Mouse (Mus musculus) forebrain, embryonic 11.5 days (tissue): ENCODE data around the gene Mboat2. TPM values are rescaled to one million over a fixed set of nuclear protein-coding genes. Genes with fewer than 3 reads are reported as not detected.

ENCODE experiments used
- ATAC-seq: fragments of 200-750 bp; cut with Nextera tagmentation; replicated peaks from 2 replicates; pipeline ENCODE4 v1.8.0; 2017; ENCODE audit warnings: moderate TSS enrichment; ENCODE audit not compliant: low FRiP score
- DNase-seq: peaks from one replicate; pipeline ENCODE4 v3.0.0-alpha.2; 2017; ENCODE audit warnings: low spot score
- H3K27ac ChIP-seq: fragments of 300-500 bp; sonication (generic); 2 replicates; pipeline ENCODE4 v1.5.1; 2014; ENCODE audit warnings: low read depth, low read length
- H3K27me3 ChIP-seq: fragments of 300-500 bp; sonication (generic); 2 replicates; pipeline ENCODE4 v1.6.1; 2014; ENCODE audit warnings: mild to moderate bottlenecking, low read length, mixed read lengths; ENCODE audit not compliant: control insufficient read depth, insufficient read depth
- H3K36me3 ChIP-seq: fragments of 300-500 bp; sonication (generic); 2 replicates; pipeline ENCODE4 v1.6.1; 2014; ENCODE audit warnings: mild to moderate bottlenecking, low read length, moderate library complexity, mixed read lengths; ENCODE audit not compliant: control insufficient read depth, insufficient read depth
- H3K4me1 ChIP-seq: fragments of 300-500 bp; sonication (generic); replicated peaks from 2 replicates; pipeline ENCODE4 v1.6.1; 2014; ENCODE audit warnings: low read length, mixed read lengths; ENCODE audit not compliant: control insufficient read depth, insufficient read depth
- H3K4me2 ChIP-seq: fragments of 300-500 bp; sonication (generic); 2 replicates; pipeline ENCODE4 v1.6.1; 2014; ENCODE audit warnings: low read depth, mild to moderate bottlenecking, low read length, moderate library complexity, mixed read lengths; ENCODE audit not compliant: severe bottlenecking
- H3K4me3 ChIP-seq: fragments of 300-500 bp; sonication (generic); 2 replicates; pipeline ENCODE4 v1.5.1; 2014; ENCODE audit warnings: low read depth, low read length
- H3K9ac ChIP-seq: fragments of 300-500 bp; sonication (generic); 2 replicates; pipeline ENCODE4 v1.6.1; 2014; ENCODE audit warnings: low read length
- H3K9me3 ChIP-seq: fragments of 300-500 bp; sonication (generic); 2 replicates; pipeline ENCODE4 v1.6.1; 2016; ENCODE audit warnings: low read length, mixed read lengths; ENCODE audit not compliant: control insufficient read depth
- WGBS: fragments of 180-500 bp; shearing (Covaris S2); extraction: QIAGEN DNeasy Blood & Tissue Kit; methylation state at CpG from one replicate; pipeline ENCODE4 v1.1.7; 2014; 5-methylcytosine and 5-hydroxymethylcytosine counted together
- polyA plus RNA-seq: library from polyadenylated mRNA; unstranded; fragments of >200 nt; fragmentation: Nextera tagmentation; extraction: Ambion mirVana; gene quantifications from 2 replicates; pipeline ENCODE4 v1.2.1, GENCODE M21; 2014

Mboat2 gene
- polyA plus RNA-seq, result 55.7 and 59.3 TPM in 2 replicates

DNA sequence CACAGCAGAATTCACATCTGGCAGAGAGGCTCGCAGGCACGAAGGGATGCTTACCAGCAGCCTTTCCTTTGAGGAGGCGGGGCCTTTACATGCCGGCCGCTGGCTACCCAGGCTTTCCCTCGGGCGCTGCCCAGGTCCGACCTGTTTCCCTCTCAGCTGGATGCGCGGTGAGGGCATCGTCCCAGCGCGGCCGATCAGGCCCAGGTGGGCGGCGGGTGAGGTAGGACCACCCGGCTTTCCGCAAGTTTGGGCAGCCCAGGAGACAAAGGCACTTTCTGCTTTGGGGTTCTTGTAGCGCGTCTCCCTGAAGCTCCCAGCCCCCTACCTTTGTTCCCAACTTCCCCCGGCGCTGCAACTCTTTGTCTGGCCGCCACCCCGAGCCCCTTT is at the start of gene Mboat2:
TSS of gene Mboat2 (plus strand) at position 114 of the 387 bp plus-strand sequence.
- Histone ChIP-seq H3K9ac (peak within 1 kb of the TSS; percentile 99), H3K27ac (peak within 1 kb of the TSS; percentile 97), H3K36me3 (no peaks in the 10 kb centered on the region), H3K4me2 (peak within 1 kb of the TSS; percentile 73), H3K9me3 (no peaks in the 10 kb centered on the region), H3K4me1 (peaks cover 7% of the 10 kb centered on the region; the same call in 1 of the 2 replicates), H3K4me3 (peak within 1 kb of the TSS; percentile 87), H3K27me3 (no peaks in the 10 kb centered on the region)
- DNase-seq, result peak; percentile 89
- no peak; the same call in 1 of the 2 replicates for ATAC-seq
- under 1% methylated on average over 24 of the region's 24 CpGs for WGBS

DNA sequence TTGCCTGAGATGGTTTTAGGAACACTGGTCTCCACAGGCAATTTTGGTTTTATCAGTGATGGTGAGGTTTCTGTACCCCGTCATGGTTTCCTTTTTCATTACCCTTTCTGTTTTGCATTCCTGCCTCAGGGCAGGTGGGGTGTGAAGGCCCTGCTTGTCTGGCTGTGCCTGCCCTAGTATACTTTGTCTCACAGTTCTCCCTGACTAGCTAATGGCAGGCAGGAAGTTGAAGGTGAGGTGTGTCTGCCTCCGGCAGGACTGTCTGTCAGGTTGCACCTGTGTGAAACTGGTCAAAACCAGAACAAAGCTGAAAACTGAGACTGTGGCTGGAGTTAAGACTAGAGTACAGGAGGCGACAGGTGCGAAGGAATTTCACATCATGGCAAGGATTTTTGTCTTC is 46.9 kb upstream of the Mboat2 start:
- DNase-seq (peak; percentile 40), ATAC-seq (no peak)
- no peaks in the 10 kb centered on the region for H3K9me3 ChIP-seq
- H3K27me3 ChIP-seq, result no peaks in the 10 kb centered on the region
- H3K9ac ChIP-seq, result no peak overlapping the region
- no peaks in the 10 kb centered on the region for H3K4me1 ChIP-seq
- H3K27ac ChIP-seq, result no peak overlapping the region
- no peak overlapping the region for H3K4me2 ChIP-seq
- no peak overlapping the region for H3K4me3 ChIP-seq
- WGBS, result 74% methylated on average over 4 of the region's 4 CpGs
- no peaks in the 10 kb centered on the region for H3K36me3 ChIP-seq

DNA sequence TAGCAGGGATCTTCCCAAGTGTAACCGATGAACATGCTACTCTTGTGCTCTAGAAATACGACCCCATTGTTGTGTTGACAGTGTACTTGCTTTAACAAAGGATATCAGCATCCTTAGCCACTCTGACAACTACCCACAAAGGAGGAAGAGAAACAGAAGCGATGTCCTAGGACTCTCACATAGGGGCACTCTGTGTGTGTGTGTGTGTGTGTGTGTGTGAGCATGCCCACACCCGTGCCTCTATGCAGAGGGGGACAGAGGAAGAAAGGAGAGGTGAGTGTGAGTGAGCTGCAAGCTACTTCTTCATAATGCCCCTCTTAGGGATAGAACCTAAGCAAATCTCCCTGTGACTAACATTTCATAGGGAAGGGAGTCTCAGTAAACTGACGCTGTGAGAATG is 44.8 kb upstream of the Mboat2 start:
- no peak overlapping the region for H3K9ac ChIP-seq

DNA sequence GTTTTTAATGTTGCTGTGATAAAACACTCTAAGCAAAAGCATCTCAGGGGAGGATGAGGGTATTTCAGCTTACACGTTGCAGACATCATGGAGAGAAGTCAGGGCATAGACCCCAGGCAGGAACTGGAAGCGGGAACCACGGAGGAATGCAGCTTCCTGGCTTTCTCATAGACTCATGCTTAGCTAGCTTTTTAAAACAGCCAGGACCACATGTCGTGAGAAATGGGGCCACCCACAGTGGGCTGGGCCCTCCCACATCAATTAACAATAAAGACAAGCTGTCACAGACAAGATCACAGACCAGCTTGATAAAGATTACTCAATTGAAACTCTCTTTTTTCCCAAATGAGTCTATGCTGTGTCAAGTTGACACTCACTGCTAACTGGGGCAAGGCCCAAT is 44.4 kb upstream of the Mboat2 start:
- ATAC-seq (no peak), DNase-seq (peak; percentile 51)
- H3K27me3 ChIP-seq, result no peaks in the 10 kb centered on the region
- H3K4me2 ChIP-seq, result no peak overlapping the region
- 16% methylated on average over 4 of the region's 4 CpGs for WGBS
- H3K36me3 ChIP-seq, result no peaks in the 10 kb centered on the region
- H3K4me1 ChIP-seq, result no peaks in the 10 kb centered on the region
- no peak overlapping the region for H3K9ac ChIP-seq
- no peaks in the 10 kb centered on the region for H3K9me3 ChIP-seq
- H3K4me3 ChIP-seq, result no peak overlapping the region
- H3K27ac ChIP-seq, result no peak overlapping the region

More for the DNA sequence above, 44.8 kb upstream of the Mboat2 start:
- 72% methylated on average over 5 of the region's 5 CpGs for WGBS
- Histone ChIP-seq H3K27me3 (no peaks in the 10 kb centered on the region), H3K4me1 (no peaks in the 10 kb centered on the region), H3K4me3 (no peak overlapping the region), H3K4me2 (no peak overlapping the region), H3K9me3 (no peaks in the 10 kb centered on the region), H3K36me3 (no peaks in the 10 kb centered on the region), H3K27ac (no peak overlapping the region)
- no peak for ATAC-seq
- peak; percentile 10 for DNase-seq

DNA sequence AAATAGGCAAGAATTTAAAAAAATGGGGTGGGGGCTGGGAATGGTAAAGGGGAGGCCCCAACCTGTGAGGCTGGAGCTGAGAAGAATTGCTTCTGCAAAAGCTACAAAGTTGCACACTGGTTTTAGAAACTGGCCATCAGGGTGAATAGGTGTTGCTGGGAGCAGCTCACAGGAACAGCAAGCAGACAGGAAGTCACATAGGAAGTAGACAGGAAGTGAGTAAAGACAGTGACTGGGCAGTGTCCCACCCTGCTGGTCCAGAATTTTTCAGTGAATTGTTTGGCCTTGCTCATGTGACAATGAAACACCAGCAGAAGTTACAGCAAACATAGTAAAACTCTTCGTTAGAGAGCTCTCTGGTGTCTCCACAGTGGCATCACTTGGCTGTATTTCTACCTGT is 41.0 kb upstream of the Mboat2 start:
- DNase-seq (peak; percentile 22), ATAC-seq (no peak)
- no peaks in the 10 kb centered on the region for H3K36me3 ChIP-seq
- H3K9ac ChIP-seq, result no peak overlapping the region
- no peak overlapping the region for H3K4me3 ChIP-seq
- H3K4me2 ChIP-seq, result no peak overlapping the region
- no peaks in the 10 kb centered on the region for H3K9me3 ChIP-seq
- no peak overlapping the region for H3K27ac ChIP-seq
- WGBS, result 81% methylated on average over 1 of the region's 1 CpGs
- no peaks in the 10 kb centered on the region for H3K4me1 ChIP-seq
- no peaks in the 10 kb centered on the region for H3K27me3 ChIP-seq

DNA sequence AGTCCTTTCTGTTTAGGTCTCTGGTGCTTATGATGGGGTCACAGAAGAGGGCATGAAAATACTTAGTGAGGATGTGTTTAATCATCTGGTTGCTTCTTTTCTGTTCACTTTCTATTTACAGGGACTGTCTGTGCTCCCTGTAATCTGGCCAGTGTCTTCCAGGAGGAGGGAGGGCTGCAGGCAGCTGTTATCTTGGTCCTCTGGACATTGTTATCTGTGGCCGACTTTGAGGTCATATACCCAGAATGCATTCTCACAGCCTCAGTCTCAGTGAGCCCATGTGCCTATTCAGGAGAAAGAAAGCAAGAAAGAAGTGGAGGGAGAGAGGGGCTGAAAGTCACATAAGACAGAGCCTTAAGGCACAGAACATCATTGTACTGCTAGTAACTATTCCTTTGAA is 19.4 kb upstream of the Mboat2 start:
- H3K4me2 ChIP-seq, result no peak overlapping the region
- WGBS, result 62% methylated on average over 1 of the region's 1 CpGs
- no peak overlapping the region for H3K4me3 ChIP-seq
- ATAC-seq, result no peak
- no peaks in the 10 kb centered on the region for H3K9me3 ChIP-seq
- no peaks in the 10 kb centered on the region for H3K4me1 ChIP-seq
- no peaks in the 10 kb centered on the region for H3K27me3 ChIP-seq
- H3K9ac ChIP-seq, result no peak overlapping the region
- DNase-seq, result no peak
- no peaks in the 10 kb centered on the region for H3K36me3 ChIP-seq
- H3K27ac ChIP-seq, result no peak overlapping the region

DNA sequence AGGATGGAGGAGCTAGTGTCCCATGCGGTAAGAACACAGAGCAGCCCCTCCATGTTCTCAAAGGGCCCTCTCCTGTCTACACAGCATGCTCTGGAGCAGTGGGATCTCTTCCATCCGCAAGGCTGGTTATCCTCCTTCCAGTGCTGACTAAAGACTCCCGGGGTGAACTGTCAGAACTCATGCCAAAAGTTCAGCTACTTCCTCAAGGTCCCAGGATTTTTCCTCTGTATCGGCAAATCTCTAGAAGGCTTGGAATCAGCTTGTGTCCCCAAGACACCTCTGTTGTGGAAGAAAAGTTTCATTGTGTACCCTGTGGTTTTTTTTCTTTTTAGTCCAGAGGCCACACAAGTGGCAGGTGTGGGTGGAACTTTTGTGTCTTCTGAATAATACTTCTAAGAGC is 18.8 kb upstream of the Mboat2 start:
- Histone ChIP-seq H3K4me3 (no peak overlapping the region), H3K4me2 (no peak overlapping the region), H3K36me3 (no peaks in the 10 kb centered on the region), H3K9ac (no peak overlapping the region), H3K9me3 (no peaks in the 10 kb centered on the region), H3K27ac (no peak overlapping the region), H3K4me1 (no peaks in the 10 kb centered on the region), H3K27me3 (no peaks in the 10 kb centered on the region)
- ATAC-seq (no peak), DNase-seq (no peak)
- 71% methylated on average over 4 of the region's 4 CpGs for WGBS

DNA sequence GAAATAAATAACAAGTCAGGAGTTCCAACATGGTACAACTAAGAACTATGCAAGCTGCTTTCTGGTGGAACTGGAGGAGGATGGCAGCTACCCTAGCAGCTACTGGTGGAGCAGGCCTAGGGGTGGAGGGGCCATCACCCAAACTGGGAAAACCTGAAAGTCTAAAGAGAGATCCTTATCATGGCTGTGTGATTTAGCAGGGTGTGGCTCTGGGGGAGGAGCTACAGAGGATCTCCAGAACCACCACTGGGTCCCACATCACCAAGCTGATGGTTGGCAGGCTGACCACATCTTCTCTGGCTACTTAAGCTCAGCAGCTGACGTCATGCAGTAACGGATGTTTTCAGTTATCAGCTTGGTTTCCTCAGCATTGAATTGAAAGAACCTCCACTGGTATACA is 7.8 kb upstream of the Mboat2 start:
- Histone ChIP-seq H3K9me3 (no peaks in the 10 kb centered on the region), H3K4me3 (no peak overlapping the region), H3K27me3 (no peaks in the 10 kb centered on the region), H3K4me2 (no peak overlapping the region), H3K9ac (no peak overlapping the region), H3K27ac (no peak overlapping the region), H3K36me3 (no peaks in the 10 kb centered on the region), H3K4me1 (no peaks in the 10 kb centered on the region)
- no peak for ATAC-seq
- DNase-seq, result no peak
- 88% methylated on average over 2 of the region's 2 CpGs for WGBS

DNA sequence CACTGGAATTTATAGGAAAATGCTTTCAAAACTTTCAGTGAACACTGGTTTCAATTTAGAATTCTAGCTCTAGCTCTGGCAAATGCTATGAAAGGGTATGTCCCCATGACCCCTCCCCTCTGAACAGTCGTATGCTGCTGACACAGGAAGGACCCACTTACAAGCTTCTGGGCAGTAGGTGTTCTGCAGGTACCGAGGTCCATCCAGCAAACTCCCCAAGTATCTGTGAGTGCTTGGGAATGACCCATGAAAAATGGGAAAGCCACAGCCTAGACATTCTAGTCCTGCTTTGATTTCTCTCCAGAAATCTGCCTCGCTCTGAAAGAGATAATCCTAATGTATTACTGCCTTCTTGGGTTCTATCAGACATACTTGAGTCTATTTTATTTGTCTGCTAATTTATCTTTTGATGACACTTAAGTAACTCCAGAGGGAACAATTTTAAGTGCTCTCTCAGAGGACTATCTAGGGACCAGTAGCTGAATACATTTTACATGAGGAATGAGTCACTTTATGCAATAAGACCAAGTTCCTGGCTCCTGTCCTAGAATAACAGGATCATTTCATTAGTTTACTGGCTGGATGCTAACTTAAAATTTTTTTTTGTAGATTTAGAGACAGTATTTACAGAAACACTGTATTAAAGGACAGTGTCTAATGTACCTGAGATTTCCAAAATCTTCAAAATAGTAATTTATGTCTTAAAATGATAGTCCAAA is 6.9 kb upstream of the Mboat2 start:
- H3K27me3 ChIP-seq, result no peaks in the 10 kb centered on the region
- H3K9me3 ChIP-seq, result no peaks in the 10 kb centered on the region
- no peak for DNase-seq
- no peak overlapping the region for H3K4me3 ChIP-seq
- H3K4me1 ChIP-seq, result no peaks in the 10 kb centered on the region
- WGBS, result 89% methylated on average over 3 of the region's 3 CpGs
- H3K4me2 ChIP-seq, result no peak overlapping the region
- H3K27ac ChIP-seq, result no peak overlapping the region
- no peak overlapping the region for H3K9ac ChIP-seq
- ATAC-seq, result no peak
- H3K36me3 ChIP-seq, result no peaks in the 10 kb centered on the region
